Mouse (Mus musculus): ENCODE data around the gene Gna11.

DNA sequence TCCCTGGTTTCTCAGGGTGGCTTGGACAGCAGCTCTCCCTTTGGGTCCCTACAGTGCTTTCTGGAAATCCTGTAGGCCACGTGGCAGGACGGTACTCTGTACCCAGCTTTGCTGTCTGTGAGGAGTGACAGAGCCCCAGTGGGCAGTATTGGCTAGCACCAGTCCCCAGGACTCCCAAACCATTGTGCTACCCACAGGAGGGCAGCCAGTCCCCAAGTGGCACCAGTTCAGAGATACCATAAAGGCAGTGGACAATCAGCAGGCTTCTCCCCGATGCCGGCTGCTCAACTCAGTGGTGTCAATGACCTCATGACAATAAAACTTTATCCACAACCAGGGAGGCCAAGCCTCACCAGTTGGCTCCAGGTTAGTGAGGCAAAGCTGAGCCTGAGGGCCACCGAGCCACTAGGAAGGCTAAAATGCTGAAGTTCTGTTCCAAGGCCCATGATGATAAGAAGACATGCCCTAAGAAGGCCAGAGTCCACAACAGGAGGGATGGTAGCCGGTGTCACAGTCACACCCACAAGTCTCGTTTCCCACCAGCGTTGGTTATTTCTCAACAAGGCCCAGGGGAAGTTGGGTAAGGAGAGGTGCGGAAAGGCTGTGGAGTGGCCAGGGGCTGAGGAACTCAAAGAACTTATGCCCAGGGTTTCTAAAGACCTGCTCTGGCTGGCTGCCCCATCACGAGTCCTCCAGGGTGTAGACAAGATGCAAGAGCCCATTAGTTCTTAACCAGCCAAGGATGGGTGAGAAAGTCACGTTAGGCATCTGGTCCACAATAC is 50.5 kb downstream of the Gna11 start:
- TF ChIP-seq GATA1 (IDR thresholded peaks at IDR 0.05; ENCODE audit: borderline replicate concordance, low read length) = no peak
- TF ChIP-seq FLI1 (IDR thresholded peaks at IDR 0.05; ENCODE audit: low read length) = no peak

All from megakaryocyte, embryonic 14.5 days (primary cell).